Mouse (Mus musculus) skeletal muscle tissue, postnatal 0 days (tissue): ENCODE results near the gene Rpl23. TPM values are rescaled to one million over a fixed set of nuclear protein-coding genes. Genes with fewer than 3 reads are reported as not detected.

ENCODE experiments used
- microRNA-seq, 2 experiments: library from miRNA; unstranded; fragments of <30 nt; microRNA quantifications; one replicate each; pipeline ENCODE4; 2016
- polyA plus RNA-seq: library from polyadenylated mRNA; unstranded; fragments of >200 nt; fragmentation: Nextera tagmentation; extraction: Ambion mirVana; gene quantifications from 2 replicates; pipeline ENCODE4 v1.2.1, GENCODE M21; 2015

Gene Rpl23
- 394 and 459 TPM in 2 replicates for polyA plus RNA-seq

GRCm38 (mm10) chr11:97781832-97782563 lies at the start of gene Rpl23:
Gene Rpl23 (minus strand): TSS chr11:97782437.

GRCm38 (mm10) chr11:97798782-97799145 lies 16.5 kb upstream of the Rpl23 start, which contains the start of gene Lasp1:
Gene Lasp1 (plus strand): TSS chr11:97799000.

GRCm38 (mm10) chr11:97775808-97776496 lies 6.3 kb downstream of the Rpl23 start, which contains the start of gene 1700001P01Rik:
Gene 1700001P01Rik (minus strand): TSS chr11:97775918.

GRCm38 (mm10) chr11:97766154-97766881 lies 15.9 kb downstream of the Rpl23 start, which contains the start of gene Cwc25:
Gene Cwc25 (minus strand): TSS chr11:97766556.

GRCm38 (mm10) chr11:97744063-97744717 lies 38.0 kb downstream of the Rpl23 start, which contains the start of gene Pip4k2b:
Gene Pip4k2b (minus strand): TSS chr11:97744704.

Small RNAs within 50 kb of the gene (microRNA-seq; reads per million reads assigned to microRNA genes)
- 0 reads per million in 2 experiments for gene Mir8102

Other genes starting within 250 kb of the Rpl23 start
- gene Srcin1, start 206.3 kb downstream of the Rpl23 start, polyA plus RNA-seq: 0.06 and 0.13 TPM in 2 replicates
- gene Epop, start 152.7 kb downstream of the Rpl23 start, polyA plus RNA-seq: 0.14 and 0.23 TPM in 2 replicates
- 0.96 and 1.00 TPM in 2 replicates for gene Mllt6, start 119.0 kb downstream of the Rpl23 start, polyA plus RNA-seq
- 94.2 and 95.9 TPM in 2 replicates for gene Cisd3, start 96.6 kb downstream of the Rpl23 start, polyA plus RNA-seq
- gene Pcgf2, start 81.9 kb downstream of the Rpl23 start, polyA plus RNA-seq: 3.5 and 4.0 TPM in 2 replicates
- gene Psmb3, start 79.0 kb downstream of the Rpl23 start, polyA plus RNA-seq: 443 and 489 TPM in 2 replicates
- 1.9 TPM in 2 replicates for gene Pip4k2b, start 37.7 kb downstream of the Rpl23 start, polyA plus RNA-seq
- 7.7 and 9.0 TPM in 2 replicates for gene Cwc25, start 15.9 kb downstream of the Rpl23 start, polyA plus RNA-seq
- not detected in 2 replicates for gene 1700001P01Rik, start 6.5 kb downstream of the Rpl23 start, polyA plus RNA-seq
- 32.7 and 42.2 TPM in 2 replicates for gene Lasp1, start 16.6 kb upstream of the Rpl23 start, polyA plus RNA-seq
- gene B230217C12Rik, start 58.3 kb upstream of the Rpl23 start, polyA plus RNA-seq: 1.3 and 1.4 TPM in 2 replicates
- 0.13 and 0.22 TPM in 2 replicates for gene Fbxo47, start 101.7 kb upstream of the Rpl23 start, polyA plus RNA-seq
- 2.7 TPM in 2 replicates for gene Plxdc1, start 204.0 kb upstream of the Rpl23 start, polyA plus RNA-seq
- 3.6 and 3.8 TPM in 2 replicates for gene Arl5c, start 213.7 kb upstream of the Rpl23 start, polyA plus RNA-seq
- 161 and 177 TPM in 2 replicates for gene Cacnb1, start 240.6 kb upstream of the Rpl23 start, polyA plus RNA-seq
- gene Rpl19, start 244.3 kb upstream of the Rpl23 start, polyA plus RNA-seq: 753 and 773 TPM in 2 replicates